Mouse (Mus musculus): ENCODE data around the gene Sigmar1.
"Not testable (repeated sequence)": the region's sequence is repeated elsewhere in the genome, so short reads cannot be mapped to it uniquely, and the experiment has no call there.

Gene Sigmar1

GRCm38 (mm10) chr4:41755338-41756305 lies at the start of gene Sigmar1:
Gene Sigmar1, minus strand, starts transcription at chr4:41756157.
- peak; percentile 84 for DNase-seq (ENCODE audit: low spot score)

- not testable (repeated sequence) for DNase-seq (ENCODE audit: low spot score)
These were observed 27.2 kb upstream of the Sigmar1 start for GRCm38 (mm10) chr4:41783197-41783596.

GRCm38 (mm10) chr4:41782711-41783110 lies 26.8 kb upstream of the Sigmar1 start:
- DNase-seq (ENCODE audit: low spot score) = not testable (repeated sequence)

- DNase-seq (ENCODE audit: low spot score) = not testable (repeated sequence)
These were observed 26.0 kb upstream of the Sigmar1 start for GRCm38 (mm10) chr4:41781748-41782485.

- DNase-seq (ENCODE audit: low spot score) = not testable (repeated sequence)
These were observed 25.3 kb upstream of the Sigmar1 start for GRCm38 (mm10) chr4:41781271-41781670.

- not testable (repeated sequence) for DNase-seq (ENCODE audit: low spot score)
These were observed 19.9 kb upstream of the Sigmar1 start for GRCm38 (mm10) chr4:41775840-41776239.

GRCm38 (mm10) chr4:41774506-41774905 lies 18.5 kb upstream of the Sigmar1 start:
- not testable (repeated sequence) for DNase-seq (ENCODE audit: low spot score)

- peak; percentile 82 for DNase-seq (ENCODE audit: low spot score)
These were observed 18.0 kb upstream of the Sigmar1 start, which contains the start of gene Ccl27a for GRCm38 (mm10) chr4:41774002-41774401. Gene Ccl27a, minus strand, starts transcription at chr4:41774247.

GRCm38 (mm10) chr4:41773502-41773901 lies 17.5 kb upstream of the Sigmar1 start:
- DNase-seq (ENCODE audit: low spot score) = not testable (repeated sequence)

GRCm38 (mm10) chr4:41772946-41773345 lies 17.0 kb upstream of the Sigmar1 start:
- not testable (repeated sequence) for DNase-seq (ENCODE audit: low spot score)

- not testable (repeated sequence) for DNase-seq (ENCODE audit: low spot score)
These were observed 11.3 kb upstream of the Sigmar1 start for GRCm38 (mm10) chr4:41767301-41767700.

GRCm38 (mm10) chr4:41763176-41763575 lies 7.2 kb upstream of the Sigmar1 start:
- not testable (repeated sequence) for DNase-seq (ENCODE audit: low spot score)

GRCm38 (mm10) chr4:41762688-41763114 lies 6.7 kb upstream of the Sigmar1 start:
- not testable (repeated sequence) for DNase-seq (ENCODE audit: low spot score)

GRCm38 (mm10) chr4:41762099-41762687 lies 6.2 kb upstream of the Sigmar1 start:
- DNase-seq (ENCODE audit: low spot score) = no peak

- no peak for DNase-seq (ENCODE audit: low spot score)
These were observed 5.7 kb upstream of the Sigmar1 start for GRCm38 (mm10) chr4:41761680-41762079.

- no peak for DNase-seq (ENCODE audit: low spot score)
These were observed 5.0 kb upstream of the Sigmar1 start for GRCm38 (mm10) chr4:41760911-41761310.

- DNase-seq (ENCODE audit: low spot score) = peak; percentile 79
These were observed 4.3 kb upstream of the Sigmar1 start for GRCm38 (mm10) chr4:41760288-41760721.

- DNase-seq (ENCODE audit: low spot score) = no peak
These were observed 3.8 kb upstream of the Sigmar1 start for GRCm38 (mm10) chr4:41759656-41760287.

- no peak for DNase-seq (ENCODE audit: low spot score)
These were observed 3.2 kb upstream of the Sigmar1 start for GRCm38 (mm10) chr4:41759206-41759605.

- DNase-seq (ENCODE audit: low spot score) = no peak
These were observed 2.7 kb upstream of the Sigmar1 start for GRCm38 (mm10) chr4:41758701-41759100.

- no peak for DNase-seq (ENCODE audit: low spot score)
These were observed 2.1 kb upstream of the Sigmar1 start for GRCm38 (mm10) chr4:41758021-41758420.

- DNase-seq (ENCODE audit: low spot score) = no peak
These were observed 1.4 kb upstream of the Sigmar1 start for GRCm38 (mm10) chr4:41757321-41757720.
